23 mouse cellular contexts compared by ENCODE assay signal in genomic region chr2:44922500-44922899, GRCm38 (mm10). TPM values are rescaled to one million over a fixed set of nuclear protein-coding genes. Genes with fewer than 3 reads are reported as not detected.
DNase-seq lines count a peak whose midpoint lies in the region; ATAC-seq and TF ChIP-seq lines count a peak whose summit lies in the region.
"Had no signal": no experiment of that assay in that cellular context is flagged by ENCODE, and none has a peak within 500 bp of the region (broad histone marks: within the 10 kb centered on the region; RNA-seq: fewer than 3 reads in every experiment).

No protein-coding gene starts in this region.

- no peaks in the 10 kb centered on the region for H3K9me3 ChIP-seq in megakaryocyte, embryonic 14.5 days
- no peaks in the 10 kb centered on the region for H3K9me3 ChIP-seq in MEL (replicated peaks; ENCODE audit: insufficient read depth, low read length)
- no peaks in the 10 kb centered on the region for H3K9me3 ChIP-seq in liver, postnatal 0 days (ENCODE audit: low read length)
- H3K9me3 ChIP-seq: forebrain, embryonic 10.5 days; forebrain, embryonic 13.5 days; heart, embryonic 10.5 days; hindbrain, embryonic 12.5 days; hindbrain, embryonic 15.5 days; intestine, embryonic 15.5 days had no signal

- no peak overlapping the region; the same call in 1 of the 2 replicates for H3K9ac ChIP-seq in MEL (ENCODE audit: control insufficient read depth, low read depth, low read length, poor library complexity, severe bottlenecking)
- no peak overlapping the region for H3K9ac ChIP-seq in liver, postnatal 0 days (replicated peaks)
- H3K9ac ChIP-seq: forebrain, embryonic 13.5 days; hindbrain, embryonic 12.5 days; hindbrain, embryonic 15.5 days; intestine, embryonic 15.5 days had no signal

- H3K36me3 ChIP-seq in megakaryocyte, embryonic 14.5 days (replicated peaks; ENCODE audit: low read length), result no peaks in the 10 kb centered on the region
- H3K36me3 ChIP-seq in MEL (ENCODE audit: control insufficient read depth in 1 of 2, insufficient read depth in 2 of 2, low read length in 2 of 2), result peaks cover 0 to 47% of the 10 kb centered on the region in 2 experiments; a peak in 2 of 4 replicates
- H3K36me3 ChIP-seq in liver, postnatal 0 days (replicated peaks; ENCODE audit: insufficient read depth, low read length), result no peaks in the 10 kb centered on the region
- H3K36me3 ChIP-seq: forebrain, embryonic 10.5 days; heart, embryonic 10.5 days; hindbrain, embryonic 12.5 days; hindbrain, embryonic 15.5 days; intestine, embryonic 15.5 days had no signal

- H3K4me1 ChIP-seq in megakaryocyte, embryonic 14.5 days, result peaks cover 61% of the 10 kb centered on the region
- H3K4me1 ChIP-seq in MEL (ENCODE audit: control insufficient read depth in 1 of 2, insufficient read depth in 2 of 2, low read length in 2 of 2), result peaks cover 14 to 42% of the 10 kb centered on the region in 2 experiments
- peaks cover 14% of the 10 kb centered on the region; the same call in 1 of the 2 replicates for H3K4me1 ChIP-seq in liver, postnatal 0 days (ENCODE audit: insufficient read depth)
- H3K4me1 ChIP-seq: hindbrain, embryonic 12.5 days; intestine, embryonic 15.5 days had no signal

- peak; percentile 35 to 49; a peak in 3 of 4 replicates for TF ChIP-seq EP300 in MEL (IDR thresholded peaks at IDR 0.05; ENCODE audit: low read depth in 1 of 2, low read length in 2 of 2)
- no peak for TF ChIP-seq EP300 in liver, postnatal 0 days (IDR thresholded peaks at IDR 0.05; ENCODE audit: low read depth)

- 69% methylated on average over 2 of the region's 2 CpGs for WGBS in liver, postnatal 0 days (ENCODE audit: insufficient replicate concordance)

- DNase-seq in CD4-positive, CD25-positive, alpha-beta regulatory T cell, adult 2 months (ENCODE audit: low read depth, low spot score), result peak; percentile 12
- DNase-seq in MEL (ENCODE audit: low read depth, low spot score), result peak; percentile 60
- DNase-seq in liver, postnatal 0 days, result no peak
- DNase-seq in yolk sac, embryonic 10.5 days (ENCODE audit: low spot score), result no peak
- DNase-seq in neural tube, embryonic 10.5 days (ENCODE audit: extremely low spot score, low spot score), result no peak
- DNase-seq: adrenal gland, postnatal 10 days; adrenal gland, postnatal 36 days; cerebellum, adult 18-20 months; cerebellum, adult 9-10 months; cerebellum, postnatal 14 days; gastrocnemius, postnatal 25 days; heart, adult 2 months; kidney, adult 11 months had no signal

- ATAC-seq in CD4-positive, CD25-positive, alpha-beta regulatory T cell, adult 4 months, result no peak
- ATAC-seq in megakaryocyte, adult 5-6 weeks (ENCODE audit: poor library complexity, severe bottlenecking), result no peak
- ATAC-seq in liver, postnatal 0 days, result no peak
- ATAC-seq: forebrain, embryonic 13.5 days; intestine, embryonic 15.5 days; Patski had no signal

- peak overlapping the region; percentile 10; the same call in 1 of the 2 replicates for H3K27ac ChIP-seq in MEL (ENCODE audit: control insufficient read depth, low read depth, low read length)
- H3K27ac ChIP-seq in liver, postnatal 0 days (ENCODE audit: low read depth), result no peak overlapping the region
- H3K27ac ChIP-seq: forebrain, embryonic 10.5 days; forebrain, embryonic 13.5 days; heart, embryonic 10.5 days; hindbrain, embryonic 12.5 days; hindbrain, embryonic 15.5 days; intestine, embryonic 15.5 days had no signal

- peaks cover 4% of the 10 kb centered on the region; the same call in 1 of the 2 replicates for H3K79me2 ChIP-seq in MEL (ENCODE audit: control insufficient read depth, insufficient read depth, low read length, poor library complexity)

- TF ChIP-seq RAD21 in MEL (IDR thresholded peaks at IDR 0.05; ENCODE audit: low read depth, low read length), result no peak

- no peak for TF ChIP-seq POLR2A in MEL (IDR thresholded peaks at IDR 0.05; ENCODE audit: control insufficient read depth in 1 of 2, insufficient read depth in 1 of 2, low read depth in 1 of 2, low read length in 2 of 2, poor library complexity in 1 of 2)

- H3K4me3 ChIP-seq in megakaryocyte, embryonic 14.5 days (replicated peaks), result peak overlapping the region; percentile 54
- H3K4me3 ChIP-seq in MEL (ENCODE audit: control insufficient read depth in 1 of 2, insufficient read depth in 1 of 2, low read depth in 2 of 2, low read length in 2 of 2), result peak overlapping the region; percentile 23 to 93
- no peak overlapping the region for H3K4me3 ChIP-seq in liver, postnatal 0 days (ENCODE audit: low read depth, low read length)
- H3K4me3 ChIP-seq: forebrain, embryonic 10.5 days; forebrain, embryonic 13.5 days; heart, adult 2 months; heart, embryonic 10.5 days; hindbrain, embryonic 12.5 days; hindbrain, embryonic 15.5 days; intestine, embryonic 15.5 days had no signal

- TF ChIP-seq CTCF in MEL (IDR thresholded peaks at IDR 0.05 in 2 of 3, conservative IDR thresholded peaks at IDR 0.05 in 1 of 3; ENCODE audit: control insufficient read depth in 1 of 3, insufficient read depth in 1 of 3, low read depth in 2 of 3, low read length in 3 of 3, poor library complexity in 1 of 3, severe bottlenecking in 1 of 3), result no peak
- TF ChIP-seq CTCF in liver, postnatal 0 days (IDR thresholded peaks at IDR 0.05; ENCODE audit: low read depth), result no peak

- H3K4me2 ChIP-seq in liver, postnatal 0 days (ENCODE audit: low read depth, low read length), result no peak overlapping the region
- H3K4me2 ChIP-seq: forebrain, embryonic 13.5 days; hindbrain, embryonic 12.5 days; hindbrain, embryonic 15.5 days; intestine, embryonic 15.5 days had no signal

- no peaks in the 10 kb centered on the region for H3K27me3 ChIP-seq in megakaryocyte, embryonic 14.5 days (replicated peaks)
- no peaks in the 10 kb centered on the region for H3K27me3 ChIP-seq in MEL (ENCODE audit: control insufficient read depth in 1 of 2, insufficient read depth in 2 of 2, low read length in 2 of 2)
- no peaks in the 10 kb centered on the region for H3K27me3 ChIP-seq in liver, postnatal 0 days (ENCODE audit: insufficient read depth, low read length)
- H3K27me3 ChIP-seq: forebrain, embryonic 13.5 days; hindbrain, embryonic 12.5 days; hindbrain, embryonic 15.5 days; intestine, embryonic 15.5 days; Patski had no signal

TF ChIP-seq in MEL, 35 proteins besides CTCF, POLR2A, EP300 and RAD21:
- no peak for TF ChIP-seq MAX (IDR thresholded peaks at IDR 0.05; ENCODE audit: low read length)
- peak; percentile 60; the same call in 1 of the 2 replicates for TF ChIP-seq GATA1 (IDR thresholded peaks at IDR 0.05; ENCODE audit: low read depth, low read length)
- TF ChIP-seq MXI1 (IDR thresholded peaks at IDR 0.05; ENCODE audit: low read depth, low read length), result no peak
- 0 out of 2 replicates have a peak, but pooled peaks have one; percentile 15 for TF ChIP-seq ZNF384 (IDR thresholded peaks at IDR 0.05; ENCODE audit: low read depth, low read length)
- peak; percentile 5; the same call in 1 of the 2 replicates for TF ChIP-seq BHLHE40 (IDR thresholded peaks at IDR 0.05; ENCODE audit: borderline replicate concordance, low read depth, low read length)
- no peak for TF ChIP-seq POLR2AphosphoS2 (IDR thresholded peaks at IDR 0.05; ENCODE audit: low read length)
- TF ChIP-seq RCOR1 (IDR thresholded peaks at IDR 0.05; ENCODE audit: low read depth, low read length), result peak; percentile 61
- TF ChIP-seq MYC (IDR thresholded peaks at IDR 0.05; ENCODE audit: low read depth, low read length), result 0 out of 2 replicates have a peak, but pooled peaks have one; percentile 17
- 0 out of 2 replicates have a peak, but pooled peaks have one; percentile 1 for TF ChIP-seq ZC3H11A (IDR thresholded peaks at IDR 0.05; ENCODE audit: low read depth, low read length)
- TF ChIP-seq ETS1 (IDR thresholded peaks at IDR 0.05; ENCODE audit: low read depth, low read length), result peak; percentile 36; the same call in 1 of the 2 replicates

RNA-seq across cellular contexts. Expression of gene Gtdc1, which starts 5.0 kb away (rescaled TPM):
- polyA plus RNA-seq in CD4-positive, CD25-positive, alpha-beta regulatory T cell, adult 4 months (2017; shearing (Covaris generic)), result 10 to 100 TPM; 18.1 to 21.4 TPM
- polyA plus RNA-seq in megakaryocyte, embryonic 14.5 days (2012; ENCODE audit: insufficient read depth, low replicate concordance), result 3.0 TPM in 1 of 2 replicates, not detected in the other
- 20.9 and 24.9 TPM in 2 replicates for total RNA-seq in megakaryocyte, adult 5-6 weeks (2015)
- total RNA-seq in megakaryocyte, adult 5-6 weeks (2017), result 21.1 and 23.3 TPM in 2 replicates
- 7.2 and 8.2 TPM in 2 replicates for total RNA-seq in MEL (2012; rRNA removed)
- polyA plus RNA-seq in MEL (2012; ENCODE audit: insufficient read depth in 1 of 2, insufficient read length in 2 of 2, low read depth in 1 of 2, low replicate concordance in 2 of 2, missing spikeins in 1 of 2), result 10 to 100 TPM in 1 of 2 experiments, not detected in 1; 14.3 TPM
- polyA plus RNA-seq in liver, postnatal 0 days (2015; fragmentation: Nextera tagmentation; extraction: Ambion mirVana), result 7.8 and 8.5 TPM in 2 replicates

Comparison
In these comparisons a context has a peak if more than half of its experiments do, and no peak if none do; other contexts are left out.
1. DNase-seq: peak in CD4-positive, CD25-positive, alpha-beta regulatory T cell, adult 2 months (single experiment) and MEL (single experiment); none in liver, postnatal 0 days (single experiment), yolk sac, embryonic 10.5 days (single experiment) and neural tube, embryonic 10.5 days (single experiment).